Mouse (Mus musculus) E14TG2a.4 (cell line): ENCODE measurements around the gene Apobec3.

ENCODE experiments used
- CTCF ChIP-seq: conservative IDR thresholded peaks from 2 replicates; pipeline ENCODE4 v1.5.1; 2014; ENCODE audit warnings: low read length
- NANOG ChIP-seq: IDR thresholded peaks from 2 replicates; pipeline ENCODE4 v1.6.1; 2014; ENCODE audit warnings: borderline replicate concordance, low read length, mixed read lengths
- POU5F1 ChIP-seq: IDR thresholded peaks from 2 replicates; pipeline ENCODE4 v1.6.1; 2014; ENCODE audit warnings: low read length, borderline replicate concordance

DNA sequence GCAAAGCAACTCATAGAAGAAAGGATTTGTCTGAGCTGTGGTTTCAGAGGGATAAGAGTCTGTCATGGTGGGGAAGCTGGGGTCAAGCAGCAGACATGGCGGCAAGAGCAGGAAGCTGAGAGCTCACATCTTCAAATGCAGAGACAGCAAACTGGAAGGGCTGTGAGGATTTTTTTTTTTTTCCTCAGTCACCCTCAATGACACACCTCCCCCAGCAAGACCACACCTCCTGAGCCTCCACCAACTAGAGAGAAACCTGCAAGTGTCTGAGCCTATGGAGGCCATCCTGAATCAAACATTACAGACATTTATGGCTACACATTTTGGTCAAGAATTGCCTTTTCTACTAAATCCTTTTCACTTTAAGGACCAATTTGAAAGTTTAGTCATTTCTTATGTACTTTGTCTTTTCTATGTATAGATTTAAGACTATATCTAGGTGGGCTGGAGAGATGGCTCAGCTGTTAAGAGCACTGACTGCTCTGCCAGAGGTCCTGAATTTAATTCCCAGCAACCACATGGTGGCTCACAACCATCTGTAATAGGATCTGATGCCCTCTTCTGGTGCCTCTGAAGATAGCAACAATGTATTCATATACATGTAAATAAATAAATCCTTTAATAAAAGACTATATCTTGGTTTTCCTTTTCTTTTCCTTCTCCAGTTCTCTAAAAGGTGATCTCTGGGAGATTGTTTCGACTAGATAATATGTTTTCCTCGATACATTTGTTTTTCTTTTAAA lies 24.0 kb upstream of the Apobec3 start:
- TF ChIP-seq CTCF = no peak
- no peak for TF ChIP-seq NANOG
- TF ChIP-seq POU5F1 = no peak
